Mouse (Mus musculus): ENCODE measurements around the gene Arhgef10l.

Gene Arhgef10l

DNA sequence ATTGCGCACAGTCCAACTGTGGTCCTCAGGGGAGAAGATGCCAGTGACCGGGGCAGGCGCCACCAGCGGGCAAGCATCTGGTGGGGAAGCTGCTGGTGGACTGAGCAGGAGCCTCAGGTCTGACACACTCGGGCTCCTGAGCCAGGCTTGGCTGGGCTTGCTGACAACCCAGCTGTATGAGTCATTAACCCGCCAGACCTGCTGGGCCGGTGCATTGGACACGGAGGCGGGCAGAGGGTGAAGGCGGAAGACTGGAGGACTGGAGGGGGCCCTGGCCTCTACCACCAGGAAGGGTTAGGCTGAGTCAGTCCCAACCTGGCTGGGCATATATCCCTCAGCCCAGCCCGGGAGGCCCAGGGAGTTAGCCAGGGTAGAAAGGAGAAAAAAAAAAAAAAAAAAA is at the start of gene Arhgef10l:
Gene Arhgef10l, minus strand, starts transcription at position 253 of the 400 bp plus-strand sequence.
- in situ Hi-C loops (cut with MboI, MseI) = no loop called here

DNA sequence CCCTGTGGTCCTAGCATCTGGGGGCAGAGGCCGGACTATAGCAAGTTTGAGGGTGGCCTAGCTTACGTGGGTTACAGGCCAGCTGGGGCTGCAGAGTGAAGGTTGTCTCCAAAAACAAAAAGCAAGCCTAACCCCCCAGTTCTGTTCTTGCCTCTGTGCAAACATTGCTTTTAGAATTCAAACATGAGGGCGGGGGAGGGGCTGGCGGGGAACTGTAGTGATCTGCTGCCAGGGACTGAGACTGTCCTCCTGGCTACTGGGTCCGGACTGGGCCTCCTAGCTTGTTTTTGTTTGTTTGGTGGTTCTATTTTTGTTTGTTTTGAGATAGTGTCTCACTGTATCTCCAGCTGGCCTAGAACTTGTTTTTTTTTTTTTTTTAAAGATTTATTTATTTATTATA is 48.8 kb upstream of the Arhgef10l start:
- in situ Hi-C loops (cut with MboI, MseI) = loop anchor here (25.0 kb wide), 1 partner anchor 823 kb away; the partner anchor contains the start of gene Spen

DNA sequence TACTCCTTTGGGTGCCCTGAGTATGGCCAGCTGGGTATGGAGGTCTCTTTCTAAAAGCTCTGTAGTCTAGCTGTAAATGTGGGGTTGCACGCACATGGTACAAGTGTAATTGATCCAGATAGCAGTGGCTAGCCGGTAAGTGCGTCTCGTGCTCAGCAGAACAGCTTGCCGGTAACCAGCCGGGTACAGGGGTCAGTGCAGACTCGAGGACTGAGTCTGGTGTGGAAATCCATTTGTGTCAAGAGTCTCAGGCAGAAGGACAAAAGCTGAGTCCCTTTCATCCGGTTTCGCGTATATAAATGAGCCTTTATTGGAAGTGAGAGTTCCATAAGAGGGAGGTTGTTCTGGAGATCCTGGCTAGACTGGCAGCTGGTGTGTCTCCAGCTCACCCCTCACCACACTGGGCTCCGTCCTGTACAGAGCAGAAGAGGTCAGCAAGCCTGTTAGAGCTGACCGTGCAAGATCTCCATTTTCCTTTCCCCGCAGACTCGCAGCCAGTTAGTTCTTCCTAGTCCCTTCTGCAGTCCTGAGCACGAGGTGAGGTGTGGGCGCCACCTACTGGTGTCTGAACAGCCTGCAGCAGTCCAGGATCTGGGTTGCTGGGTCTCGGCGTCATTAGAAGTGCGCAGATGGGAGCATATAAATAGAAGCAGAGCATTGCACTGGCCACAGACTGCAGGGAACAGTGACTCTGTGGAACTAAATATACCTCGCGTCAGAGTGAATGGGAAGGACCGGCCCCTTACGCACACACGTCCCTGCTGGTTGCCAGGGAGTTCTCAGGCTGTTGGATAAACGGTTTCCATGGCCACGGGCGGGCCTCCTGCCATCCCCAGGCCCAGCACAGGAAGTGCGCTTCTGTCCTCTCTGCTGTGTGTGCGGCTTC is 47.9 kb upstream of the Arhgef10l start:
- in situ Hi-C loops (cut with MboI, MseI) = loop anchor here (25.0 kb wide), 1 partner anchor 824 kb away; the partner anchor contains the start of gene Spen

DNA sequence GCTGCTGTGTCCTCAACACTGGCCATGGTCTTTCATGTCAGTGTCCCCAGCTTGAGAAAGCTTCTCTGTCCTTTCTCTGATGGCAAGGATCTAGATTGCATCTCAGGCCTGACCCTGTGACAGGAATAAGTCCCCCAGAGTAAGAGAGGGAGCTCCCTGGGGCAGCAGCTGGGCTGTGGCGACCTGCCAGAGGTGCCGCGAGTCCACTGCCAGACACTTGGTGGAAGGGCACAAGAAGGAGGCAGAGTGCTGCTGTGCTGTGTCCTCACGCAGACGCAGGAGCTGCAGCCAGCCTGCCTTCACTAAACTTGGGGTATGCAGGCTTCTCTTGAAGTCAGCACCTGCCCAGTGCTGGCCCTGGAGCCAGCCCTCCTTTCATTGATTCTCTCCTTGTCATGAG is 45.5 kb upstream of the Arhgef10l start:
- in situ Hi-C loops (cut with MboI, MseI) = loop anchor here (25.0 kb wide), 1 partner anchor 826 kb away; the partner anchor contains the start of gene Spen

DNA sequence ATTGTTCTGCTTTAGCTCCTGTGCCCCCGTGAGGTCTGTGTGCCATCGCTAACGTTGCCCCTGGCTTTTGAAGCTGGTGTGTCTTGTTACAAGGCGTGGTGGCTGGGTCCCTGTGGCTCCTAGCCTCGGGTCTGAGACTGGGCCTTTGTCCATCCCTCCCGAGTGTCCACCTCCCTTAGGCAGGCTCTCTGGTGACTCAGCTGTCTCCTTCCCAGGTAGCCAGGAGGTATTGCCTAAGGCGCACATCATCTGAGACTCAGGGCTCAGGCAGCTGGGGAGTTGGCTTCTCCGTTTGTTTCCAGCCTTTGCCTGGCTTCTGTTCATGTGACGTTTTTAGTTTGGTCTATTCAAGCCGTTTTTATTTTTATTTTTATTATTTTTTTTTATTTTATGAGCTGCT is 45.0 kb upstream of the Arhgef10l start:
- in situ Hi-C loops (cut with MboI, MseI) = loop anchor here (25.0 kb wide), 1 partner anchor 827 kb away; the partner anchor contains the start of gene Spen

DNA sequence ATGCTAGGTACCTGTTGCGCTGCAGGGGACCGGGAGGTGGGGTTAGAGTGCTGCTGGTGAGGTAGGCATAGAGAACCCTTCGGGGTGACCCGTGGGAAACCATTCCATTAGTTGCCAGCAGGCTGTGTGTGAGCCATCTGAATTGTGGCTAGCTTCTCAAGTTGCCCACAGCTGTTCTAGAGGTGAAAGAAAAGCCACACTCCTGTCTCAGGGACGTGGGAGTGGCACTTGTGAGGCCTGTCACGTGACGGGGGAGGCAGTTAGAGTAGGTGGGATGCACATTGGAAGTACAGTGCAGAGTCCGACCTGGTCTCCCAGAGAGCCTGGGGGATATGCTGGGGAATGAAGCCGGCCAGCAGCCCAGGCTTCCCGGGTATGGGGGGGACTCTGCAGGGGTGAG is 43.8 kb upstream of the Arhgef10l start:
- in situ Hi-C loops (cut with MboI, MseI) = loop anchor here (10.0 to 25.0 kb wide), 3 partner anchors 715 to 1505 kb away; partner anchors contain the start of genes Hspb7 and Spen

DNA sequence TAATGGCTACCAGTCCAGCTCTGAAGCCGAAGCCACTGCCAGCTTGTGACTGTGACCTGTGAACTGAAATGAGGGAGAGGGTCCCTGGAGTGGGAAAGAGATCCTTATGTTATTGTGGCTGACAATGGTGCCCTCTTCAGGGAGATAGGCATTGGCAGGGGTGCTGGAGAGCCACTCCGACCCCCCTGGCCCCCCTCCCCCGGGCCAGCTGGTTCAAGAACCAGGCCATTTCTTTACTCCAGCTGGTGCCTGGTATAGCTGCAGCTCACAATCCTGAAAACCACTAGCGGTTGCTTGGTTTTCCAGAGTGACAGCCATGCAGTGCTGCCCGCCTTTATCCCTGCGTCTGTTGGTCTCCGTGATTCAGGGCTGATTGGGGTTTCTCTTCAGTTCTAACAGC is 43.3 kb upstream of the Arhgef10l start:
- in situ Hi-C loops (cut with MboI, MseI) = loop anchor here (10.0 to 25.0 kb wide), 3 partner anchors 716 to 1504 kb away; partner anchors contain the start of genes Hspb7 and Spen

DNA sequence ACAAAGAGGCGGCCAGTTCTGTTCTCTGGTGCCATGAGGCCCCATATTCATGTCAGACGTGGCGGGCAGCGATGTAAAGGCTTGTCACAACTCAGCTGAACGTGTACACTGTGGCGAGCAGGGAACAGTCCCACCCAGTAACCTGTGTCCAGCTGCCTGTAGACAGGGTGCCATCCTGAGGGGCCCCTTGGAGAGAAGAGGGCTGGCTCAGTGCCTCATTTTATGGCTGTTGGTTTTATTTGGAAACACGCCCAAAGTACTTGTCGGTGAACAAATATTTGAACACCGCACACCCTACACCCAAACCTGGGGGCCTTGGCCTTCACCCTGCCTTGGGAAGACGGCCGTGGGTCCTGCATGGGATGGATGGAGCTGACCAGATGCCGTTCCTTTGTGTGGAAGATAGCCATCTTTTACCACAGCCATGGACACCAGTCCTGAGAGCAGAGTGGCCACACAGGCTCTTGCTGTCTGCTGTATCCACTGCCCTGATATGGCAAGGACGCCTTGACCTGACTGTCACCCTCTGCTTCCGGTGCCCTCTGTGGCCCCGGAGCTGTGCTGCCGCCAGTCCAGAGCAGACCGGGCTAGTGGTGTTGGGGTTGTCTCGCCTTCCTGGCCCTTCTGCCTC is 42.6 kb upstream of the Arhgef10l start:
- in situ Hi-C loops (cut with MboI, MseI) = loop anchor here (10.0 to 25.0 kb wide), 3 partner anchors 716 to 1504 kb away; partner anchors contain the start of genes Hspb7 and Spen

DNA sequence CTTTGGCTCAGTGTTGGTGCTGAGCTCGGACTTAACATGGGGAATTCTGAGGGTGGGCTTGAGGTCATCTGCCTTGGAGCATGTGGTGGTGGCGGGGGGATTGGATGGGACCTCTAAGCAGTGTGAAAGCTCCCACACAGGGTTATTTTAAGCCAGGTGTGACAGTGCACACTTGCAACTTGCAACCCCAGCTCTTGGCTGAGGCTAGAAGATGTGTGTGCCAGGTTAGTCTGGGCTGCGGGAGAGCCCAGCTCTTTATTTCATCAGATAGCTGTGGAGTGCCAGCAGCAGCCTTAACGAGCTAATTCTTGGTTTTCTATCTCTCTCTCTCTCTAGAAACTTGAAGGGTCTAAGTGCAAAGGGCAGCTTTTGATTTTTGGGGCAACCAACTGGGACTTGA is 41.8 kb upstream of the Arhgef10l start:
- in situ Hi-C loops (cut with MboI, MseI) = loop anchor here (10.0 to 25.0 kb wide), 3 partner anchors 717 to 1503 kb away; partner anchors contain the start of genes Hspb7 and Spen

DNA sequence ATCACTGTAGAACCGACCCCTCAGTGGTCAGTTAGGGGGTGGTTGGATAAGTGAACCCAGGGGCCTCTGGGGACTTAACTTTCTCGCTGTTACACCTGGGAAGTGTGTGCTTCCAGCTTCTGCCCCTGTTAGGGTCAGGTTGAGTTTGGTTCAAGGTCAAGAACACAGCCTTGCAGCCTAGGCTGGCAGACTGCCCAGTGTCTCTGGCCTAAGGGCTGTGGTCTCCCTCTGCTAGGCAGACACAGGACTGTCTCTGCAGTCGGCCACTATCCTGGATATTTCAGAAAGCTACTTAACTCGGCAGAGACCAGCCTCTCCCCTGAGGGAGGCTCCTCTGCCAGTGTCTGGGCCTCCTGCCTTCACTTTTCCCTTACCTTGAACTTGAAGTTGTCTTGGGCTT is 38.4 kb upstream of the Arhgef10l start:
- in situ Hi-C loops (cut with MboI, MseI) = loop anchor here (10.0 to 25.0 kb wide), 3 partner anchors 721 to 1499 kb away; partner anchors contain the start of genes Hspb7 and Spen

DNA sequence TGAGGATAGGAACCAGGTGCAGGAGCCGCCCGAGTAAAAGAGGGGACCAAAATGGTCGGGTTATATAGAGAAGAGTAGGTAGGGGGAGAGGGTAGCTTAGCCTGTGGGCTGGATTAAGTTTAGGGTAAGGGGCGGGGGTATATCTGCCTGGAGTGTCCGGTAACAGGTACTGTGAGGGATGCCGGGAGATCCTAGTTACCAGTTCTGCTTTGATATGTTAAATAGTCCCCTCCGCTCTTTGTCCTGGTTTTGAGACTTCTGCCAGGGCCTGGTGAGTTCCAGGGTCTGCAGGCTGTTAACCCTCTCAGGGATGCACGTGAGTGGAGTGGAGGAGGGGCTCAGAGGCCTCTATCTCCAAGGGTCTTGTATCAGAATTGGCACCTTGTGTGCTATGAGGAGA is 37.8 kb upstream of the Arhgef10l start:
- in situ Hi-C loops (cut with MboI, MseI) = loop anchor here (10.0 to 25.0 kb wide), 3 partner anchors 721 to 1499 kb away; partner anchors contain the start of genes Hspb7 and Spen

DNA sequence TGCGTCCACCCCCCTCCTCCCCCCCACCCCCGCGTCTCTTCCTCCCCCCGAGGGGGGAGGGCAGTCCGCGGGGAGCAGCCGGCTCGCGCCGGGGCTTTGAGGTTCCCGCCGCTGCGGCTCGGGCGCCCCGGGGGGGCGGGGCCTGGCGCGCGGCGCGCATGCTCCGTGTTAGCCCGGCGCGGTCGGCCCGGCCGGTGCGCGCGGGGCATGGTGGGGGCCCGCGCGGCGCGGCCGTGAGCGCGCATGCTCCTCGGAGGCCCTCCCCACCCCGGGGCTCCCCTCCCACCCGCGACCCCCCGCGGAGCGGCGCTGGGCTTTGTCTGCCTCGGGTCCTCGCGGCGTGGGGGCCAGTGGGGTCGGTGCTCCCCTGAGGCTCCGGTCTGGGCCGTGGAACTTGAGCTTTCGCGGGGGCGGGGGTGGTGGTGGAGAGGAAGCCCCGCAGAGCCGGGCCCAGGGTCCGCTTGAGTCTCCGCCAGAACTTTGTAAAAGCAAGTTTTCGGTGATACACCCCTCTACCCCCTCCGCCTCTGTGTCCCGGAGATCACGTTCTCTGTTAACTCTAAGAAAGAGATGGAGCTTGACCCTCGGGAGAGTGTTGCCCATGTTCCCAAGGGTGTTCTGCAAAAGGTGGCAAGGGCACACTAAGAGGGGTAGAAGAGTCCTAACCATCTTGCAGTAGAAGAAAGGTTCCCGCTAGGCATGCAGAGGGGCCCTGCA is 37.0 kb upstream of the Arhgef10l start:
- in situ Hi-C loops (cut with MboI, MseI) = loop anchor here (10.0 to 25.0 kb wide), 3 partner anchors 722 to 1498 kb away; partner anchors contain the start of genes Hspb7 and Spen

DNA sequence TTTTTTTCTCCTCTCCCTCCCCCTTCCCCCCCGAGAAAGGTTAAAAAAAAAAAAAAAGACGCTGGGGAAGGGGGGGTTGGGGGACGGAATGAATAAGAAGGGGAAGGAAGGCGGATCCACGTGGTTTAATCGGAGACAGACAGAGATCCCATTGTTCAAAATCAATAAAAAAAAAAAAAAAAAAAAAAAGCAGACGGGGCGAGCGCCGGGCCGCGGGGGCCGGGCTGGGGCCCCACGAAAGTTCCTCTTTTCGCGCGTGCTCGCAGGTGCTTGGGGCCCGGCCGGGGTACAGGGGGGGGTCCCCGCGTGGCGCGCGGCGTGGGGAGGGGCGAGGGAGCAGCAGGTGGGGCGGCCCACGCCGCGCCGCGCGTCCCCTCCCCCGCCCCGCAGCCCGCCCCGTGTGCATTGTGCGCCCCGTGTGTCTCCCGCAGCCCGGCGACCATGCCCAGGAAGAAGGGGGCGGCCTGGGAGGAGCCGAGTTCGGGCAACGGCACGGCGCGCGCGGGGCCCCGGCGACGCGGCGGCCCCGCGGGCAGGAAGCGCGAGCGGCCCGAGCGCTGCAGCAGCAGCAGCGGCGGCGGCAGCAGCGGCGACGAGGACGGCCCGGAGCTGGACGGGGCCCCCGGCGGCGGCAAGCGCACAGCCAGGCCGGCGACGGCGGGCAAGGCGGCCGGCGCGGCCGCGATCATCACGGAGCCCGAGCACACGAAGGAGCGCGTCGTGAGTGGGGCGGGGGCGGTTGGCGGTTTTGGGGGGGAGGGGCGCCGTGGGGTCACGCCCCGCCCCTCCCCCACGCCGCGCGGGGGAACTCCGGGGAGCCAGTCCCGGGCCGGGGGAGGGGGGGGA is 36.1 kb upstream of the Arhgef10l start:
- in situ Hi-C loops (cut with MboI, MseI) = loop anchor here (10.0 to 25.0 kb wide), 3 partner anchors 723 to 1497 kb away; partner anchors contain the start of genes Hspb7 and Spen

DNA sequence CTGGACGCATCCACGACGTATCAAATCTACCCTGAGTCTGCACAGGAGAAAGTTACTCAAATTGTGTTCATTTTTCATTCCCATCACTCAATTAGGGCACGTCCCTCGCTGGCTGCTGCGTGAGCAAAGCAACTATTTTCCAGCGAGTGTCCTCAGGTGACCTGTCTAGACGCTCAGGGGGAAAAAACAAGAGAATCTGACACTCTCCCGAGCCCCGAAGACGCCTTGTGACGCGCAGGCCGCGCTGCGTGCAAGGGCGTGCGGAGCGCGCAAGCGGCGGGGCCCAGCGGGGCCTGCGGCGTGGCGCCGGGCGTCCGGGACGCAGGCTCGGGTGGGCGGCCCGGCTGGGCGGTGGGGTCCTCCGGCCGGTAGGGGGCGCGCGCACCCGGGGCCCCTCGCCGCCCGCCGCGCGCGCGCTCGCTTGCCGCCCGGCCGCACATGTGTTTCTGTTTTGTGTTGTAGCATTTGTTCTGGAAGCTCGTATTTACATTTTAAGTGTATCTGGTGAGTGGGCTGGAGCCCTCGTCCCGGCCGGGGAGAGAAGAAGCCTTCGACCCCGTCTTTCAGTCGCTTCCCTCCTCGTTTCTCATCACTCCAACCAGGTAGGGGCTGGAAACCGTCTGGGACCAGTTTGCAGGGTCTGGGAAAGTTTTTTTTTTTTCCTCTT is 35.4 kb upstream of the Arhgef10l start:
- in situ Hi-C loops (cut with MboI, MseI) = loop anchor here (10.0 to 25.0 kb wide), 3 partner anchors 724 to 1496 kb away; partner anchors contain the start of genes Hspb7 and Spen

DNA sequence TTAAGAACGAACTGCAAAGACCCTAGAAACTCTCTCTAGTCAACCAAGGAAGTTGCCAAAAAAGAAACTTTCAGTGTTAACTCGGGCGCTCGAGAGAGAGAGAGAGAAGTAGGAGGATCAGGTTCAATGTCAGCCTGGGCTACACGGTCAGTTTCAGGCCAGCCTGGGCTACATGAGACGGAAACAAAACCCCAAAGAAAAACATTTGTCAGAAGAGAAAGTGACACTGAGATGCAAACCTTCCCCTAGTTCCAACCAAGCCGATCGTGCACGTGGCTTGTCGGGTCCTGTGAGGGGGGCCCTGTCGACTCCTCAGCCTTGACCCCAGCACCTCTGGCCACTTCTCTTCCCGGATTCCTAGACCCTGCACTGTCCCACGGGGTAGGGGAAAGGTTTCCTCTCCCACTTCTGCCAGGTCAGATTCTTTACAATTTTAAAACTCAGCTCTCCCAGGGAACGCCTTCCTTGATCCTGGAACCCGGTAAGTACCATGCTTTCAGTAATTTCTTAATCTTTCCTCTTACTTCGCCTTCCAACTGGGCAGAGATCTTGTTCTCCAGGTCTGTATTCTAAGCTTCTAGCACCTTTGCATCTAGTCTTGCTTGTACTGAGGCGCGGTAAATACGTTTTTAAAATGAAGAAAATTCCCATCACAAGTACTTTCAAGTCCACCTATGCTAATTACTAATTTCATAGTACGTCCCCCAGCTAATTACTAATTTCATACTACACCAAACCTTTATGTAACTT is 34.6 kb upstream of the Arhgef10l start, which contains the start of gene Rcc2:
Gene Rcc2, plus strand, starts transcription at position 273 of the 750 bp plus-strand sequence.
- in situ Hi-C loops (cut with MboI, MseI) = loop anchor here (10.0 to 25.0 kb wide), 3 partner anchors 724 to 1496 kb away; partner anchors contain the start of genes Hspb7 and Spen

DNA sequence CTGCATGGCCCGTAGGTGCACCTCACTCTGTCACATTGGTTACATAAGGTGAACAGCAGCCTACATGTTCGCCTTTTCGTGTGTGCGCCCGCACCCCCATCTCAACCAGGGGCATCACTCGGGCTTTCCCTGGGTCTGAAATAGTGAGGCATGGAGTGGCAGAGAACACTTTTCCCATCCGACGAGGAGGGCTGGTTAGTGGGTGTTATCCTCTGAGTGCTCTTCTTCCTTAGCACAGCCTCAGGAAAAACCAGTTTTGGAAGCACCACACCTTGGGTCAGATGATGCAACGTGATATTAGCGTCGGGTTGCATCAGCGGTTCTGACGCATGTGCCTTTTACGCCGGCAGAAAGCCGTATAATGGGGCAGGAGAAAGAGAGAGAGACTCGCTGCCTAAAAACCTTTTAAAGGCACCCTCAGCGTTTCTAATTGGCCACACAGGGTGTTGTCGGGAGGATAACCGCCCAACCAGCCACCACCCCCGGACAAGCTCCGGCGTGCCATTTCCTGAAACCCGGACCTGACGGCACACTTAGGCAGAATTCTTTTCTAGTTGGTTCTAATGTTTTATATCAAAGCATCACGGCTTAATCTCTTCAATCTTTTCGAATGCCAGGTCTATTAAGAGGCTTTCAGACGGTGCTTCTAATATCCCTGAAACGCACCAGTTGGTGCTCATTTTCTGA is 33.8 kb upstream of the Arhgef10l start:
- in situ Hi-C loops (cut with MboI, MseI) = loop anchor here (10.0 to 25.0 kb wide), 3 partner anchors 725 to 1495 kb away; partner anchors contain the start of genes Hspb7 and Spen

DNA sequence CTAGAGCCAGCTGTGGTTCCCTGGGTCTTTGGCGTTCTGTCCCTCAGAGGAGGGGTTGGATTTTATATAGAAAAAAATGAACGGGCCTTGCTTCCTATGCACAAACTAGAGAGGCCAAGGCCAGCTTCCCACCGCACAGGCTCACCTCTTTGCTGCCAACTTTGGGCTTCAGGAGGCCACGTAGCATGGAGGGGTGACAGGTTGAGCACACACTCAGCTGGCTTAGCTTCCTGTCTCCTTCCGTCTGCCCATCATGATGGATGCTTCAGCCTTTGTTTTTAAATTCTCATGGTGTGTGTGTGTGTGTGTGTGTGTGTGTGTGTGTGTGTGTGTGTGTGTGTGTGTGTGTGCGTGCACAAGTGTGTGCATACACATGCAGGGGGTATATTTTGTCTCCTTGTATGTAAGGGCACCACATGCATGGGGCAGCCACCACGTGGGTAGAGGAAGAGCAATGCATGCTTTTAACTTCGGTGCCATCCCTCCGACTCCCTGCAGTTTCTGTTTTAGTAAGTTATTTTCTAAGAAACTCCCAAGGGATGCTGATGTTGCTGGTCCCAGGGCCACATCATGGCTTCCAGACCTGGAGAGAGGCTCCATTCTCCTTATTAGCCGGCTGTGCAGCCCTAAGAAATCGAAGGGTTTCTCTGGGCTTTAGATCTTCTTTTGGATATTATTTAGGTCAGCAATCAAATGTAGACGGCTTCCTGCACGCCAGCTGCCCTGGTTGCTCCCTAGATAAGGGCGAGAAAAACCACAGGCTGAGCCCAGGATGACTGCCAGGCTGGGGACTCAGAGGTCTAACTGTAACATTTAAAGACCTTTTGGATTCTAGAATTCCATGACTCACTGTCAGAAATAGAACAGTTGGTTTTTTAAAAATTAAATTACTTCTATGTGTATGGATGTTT is 30.1 kb upstream of the Arhgef10l start:
- in situ Hi-C loops (cut with MboI, MseI) = no loop called here
